Mouse (Mus musculus) midbrain, embryonic 10.5 days (tissue): ENCODE data around the gene Tmem178. TPM values are rescaled to one million over a fixed set of nuclear protein-coding genes. Genes with fewer than 3 reads are reported as not detected.

Source experiments
- DNase-seq: peaks from one replicate; pipeline ENCODE4 v3.0.0-alpha.2; 2017; ENCODE audit warnings: low spot score
- H3K27ac ChIP-seq: fragments of 300-500 bp; sonication (generic); replicated peaks from 2 replicates; pipeline ENCODE4 v1.5.1; 2016; ENCODE audit warnings: mild to moderate bottlenecking
- H3K27me3 ChIP-seq: fragments of 300-500 bp; sonication (generic); 2 replicates; pipeline ENCODE4 v1.6.1; 2016; ENCODE audit warnings: low read depth, mild to moderate bottlenecking; ENCODE audit not compliant: poor library complexity, severe bottlenecking
- H3K36me3 ChIP-seq: fragments of 300-500 bp; sonication (generic); 2 replicates; pipeline ENCODE4 v1.6.1; 2016; ENCODE audit warnings: mild to moderate bottlenecking, moderate library complexity
- H3K4me1 ChIP-seq: fragments of 300-500 bp; sonication (generic); 2 replicates; pipeline ENCODE4 v1.6.1; 2016
- H3K4me3 ChIP-seq: fragments of 300-500 bp; sonication (generic); 2 replicates; pipeline ENCODE4 v1.5.1; 2016; ENCODE audit warnings: mild to moderate bottlenecking, moderate library complexity
- H3K9me3 ChIP-seq: fragments of 300-500 bp; sonication (generic); replicated peaks from 2 replicates; pipeline ENCODE4 v1.6.1; 2016; ENCODE audit warnings: mild to moderate bottlenecking
- WGBS: fragments of 180-500 bp; shearing (Covaris S2); methylation state at CpG from one replicate; pipeline ENCODE4 v1.1.7; 2016; 5-methylcytosine and 5-hydroxymethylcytosine counted together
- polyA plus RNA-seq: library from polyadenylated mRNA; unstranded; fragments of >200 nt; fragmentation: Nextera tagmentation; extraction: Ambion mirVana; gene quantifications from 2 replicates; pipeline ENCODE4 v1.2.1, GENCODE M21; 2016

The Tmem178 gene
- polyA plus RNA-seq, 1 experiment from 2014 or later, result 6.4 TPM

GRCm38 (mm10) chr17:81047930-81048564 lies 103.6 kb downstream of the Tmem178 start:
- H3K4me3 ChIP-seq, result no peak overlapping the region
- WGBS, result 95% methylated on average over 7 of the region's 7 CpGs
- H3K9me3 ChIP-seq, result no peaks in the 10 kb centered on the region
- H3K27me3 ChIP-seq, result no peaks in the 10 kb centered on the region
- no peak overlapping the region for H3K27ac ChIP-seq
- DNase-seq, result no peak
- peaks cover 55% of the 10 kb centered on the region for H3K36me3 ChIP-seq
- no peaks in the 10 kb centered on the region for H3K4me1 ChIP-seq

Other genes with a start within 250 kb of the Tmem178 start
- gene Map4k3, start 216.1 kb upstream of the Tmem178 start, polyA plus RNA-seq, result 14.1 and 17.6 TPM in 2 replicates
- gene Thumpd2, start 120.5 kb downstream of the Tmem178 start, polyA plus RNA-seq, result 13.8 and 14.6 TPM in 2 replicates